Mouse (Mus musculus) common myeloid progenitor, adult 5-6 weeks (primary cell): ENCODE results near the gene Ica1. TPM values are rescaled to one million over a fixed set of nuclear protein-coding genes. Genes with fewer than 3 reads are reported as not detected.

Source experiments
- ATAC-seq: replicated peaks from 2 replicates; pipeline ENCODE4 v1.8.0; 2016; ENCODE audit warnings: low read depth, mild to moderate bottlenecking, moderate TSS enrichment, inconsistent platforms; ENCODE audit not compliant: poor library complexity, severe bottlenecking
- total RNA-seq: library from RNA; stranded (forward); fragments of 200-1000, 187-1606 nt; gene quantifications from 2 replicates; pipeline ENCODE4 v1.2.3, GENCODE M21; 2017

The Ica1 gene
- total RNA-seq: 27.6 and 28.1 TPM in 2 replicates

- ATAC-seq: peak; percentile 20; the same call in 1 of the 2 replicates
Measured at GRCm38 (mm10) chr6:8778296-8778649, at the start of gene Ica1. TSS of gene Ica1 (minus strand) at chr6:8778488.

GRCm38 (mm10) chr6:8819866-8820265 is 41.6 kb upstream of the Ica1 start:
- no peak for ATAC-seq

- ATAC-seq: no peak
Measured at GRCm38 (mm10) chr6:8814332-8815002, 36.2 kb upstream of the Ica1 start.

- ATAC-seq: no peak
Measured at GRCm38 (mm10) chr6:8802561-8803150, 24.4 kb upstream of the Ica1 start.

GRCm38 (mm10) chr6:8792385-8792784 is 14.1 kb upstream of the Ica1 start:
- ATAC-seq: no peak

- ATAC-seq: no peak
Measured at GRCm38 (mm10) chr6:8791781-8792180, 13.5 kb upstream of the Ica1 start.

- ATAC-seq: no peak
Measured at GRCm38 (mm10) chr6:8780618-8781017, 2.3 kb upstream of the Ica1 start.

- peak; percentile 84 for ATAC-seq
Measured at GRCm38 (mm10) chr6:8777411-8778295, 635 bp downstream of the Ica1 start.

GRCm38 (mm10) chr6:8771539-8771938 is 6.7 kb downstream of the Ica1 start:
- peak; percentile 61 for ATAC-seq

- ATAC-seq: peak; percentile 57
Measured at GRCm38 (mm10) chr6:8770341-8770740, 7.9 kb downstream of the Ica1 start.

GRCm38 (mm10) chr6:8769803-8770202 is 8.5 kb downstream of the Ica1 start:
- ATAC-seq: peak; percentile 83

GRCm38 (mm10) chr6:8766652-8767051 is 11.6 kb downstream of the Ica1 start:
- ATAC-seq: no peak

GRCm38 (mm10) chr6:8765801-8766200 is 12.5 kb downstream of the Ica1 start:
- no peak for ATAC-seq

- no peak for ATAC-seq
Measured at GRCm38 (mm10) chr6:8765064-8765463, 13.2 kb downstream of the Ica1 start.

- ATAC-seq: peak; percentile 39; the same call in 1 of the 2 replicates
Measured at GRCm38 (mm10) chr6:8760708-8761294, 17.5 kb downstream of the Ica1 start.

- no peak for ATAC-seq
Measured at GRCm38 (mm10) chr6:8759901-8760300, 18.4 kb downstream of the Ica1 start.

- ATAC-seq: peak; percentile 82
Measured at GRCm38 (mm10) chr6:8755760-8756276, 22.5 kb downstream of the Ica1 start.

- no peak for ATAC-seq
Measured at GRCm38 (mm10) chr6:8754486-8754885, 23.8 kb downstream of the Ica1 start.

GRCm38 (mm10) chr6:8753723-8754036 is 24.6 kb downstream of the Ica1 start:
- no peak for ATAC-seq

- no peak for ATAC-seq
Measured at GRCm38 (mm10) chr6:8752984-8753722, 25.1 kb downstream of the Ica1 start.
